In the genomic region with DNA sequence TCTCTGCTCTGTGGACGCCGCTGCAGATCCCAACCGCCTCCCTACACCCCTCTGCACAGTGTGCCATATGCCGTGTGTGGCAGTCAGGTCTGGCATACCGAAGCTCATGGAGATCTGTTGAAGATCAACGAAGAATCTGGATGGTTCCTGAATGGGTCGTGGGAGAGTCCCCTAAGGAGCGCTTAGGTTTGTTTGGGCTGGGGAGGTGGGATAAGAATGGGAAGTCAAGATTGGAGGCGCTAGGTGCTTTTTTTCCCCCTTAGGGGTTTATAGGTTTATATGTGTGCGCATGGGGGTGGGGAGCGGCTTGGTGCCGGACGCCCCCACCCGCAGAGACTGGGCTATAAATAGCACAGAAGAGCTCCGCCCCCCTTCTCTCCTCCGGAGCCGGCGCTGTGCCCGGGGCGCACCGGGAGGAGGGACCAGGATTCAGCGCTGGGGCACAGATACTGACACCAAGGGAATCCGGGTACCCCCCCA, we compare ENCODE assay signal across 8 mouse cellular contexts. TPM values are rescaled to one million over a fixed set of nuclear protein-coding genes. Genes with fewer than 3 reads are reported as not detected.
DNase-seq lines count a peak whose midpoint lies in the region; ATAC-seq lines count a peak whose summit lies in the region.

Ankrd34a (plus strand) TSS at position 409 of the 480 bp plus-strand sequence.

- H3K36me3 ChIP-seq in erythroblast, embryonic 14.5 days (ENCODE audit: control insufficient read depth), result no peaks in the 10 kb centered on the region
- H3K36me3 ChIP-seq in intestine, embryonic 16.5 days (ENCODE audit: control insufficient read depth, insufficient read depth, low read length), result no peaks in the 10 kb centered on the region
- no peaks in the 10 kb centered on the region for H3K36me3 ChIP-seq in limb, embryonic 12.5 days
- H3K36me3 ChIP-seq in neural tube, embryonic 13.5 days, result no peaks in the 10 kb centered on the region

- H3K4me1 ChIP-seq in erythroblast, embryonic 14.5 days (ENCODE audit: control insufficient read depth), result peaks cover 40% of the 10 kb centered on the region
- peaks cover 27% of the 10 kb centered on the region for H3K4me1 ChIP-seq in intestine, embryonic 16.5 days (ENCODE audit: control insufficient read depth, insufficient read depth, low read length)
- H3K4me1 ChIP-seq in limb, embryonic 12.5 days (replicated peaks), result peaks cover 51% of the 10 kb centered on the region
- peaks cover 64% of the 10 kb centered on the region for H3K4me1 ChIP-seq in neural tube, embryonic 13.5 days (replicated peaks)

- H3K9ac ChIP-seq in intestine, embryonic 16.5 days (ENCODE audit: low read depth, low read length), result peak within 1 kb of the TSS; percentile 72
- peak within 1 kb of the TSS; percentile 67 for H3K9ac ChIP-seq in limb, embryonic 12.5 days (replicated peaks)
- H3K9ac ChIP-seq in neural tube, embryonic 13.5 days, result peak within 1 kb of the TSS; percentile 84

- DNase-seq in cerebellum, adult 9-11 months, result peak; percentile 93
- DNase-seq in gastrocnemius, postnatal 25 days, result peak; percentile 52

- H3K27me3 ChIP-seq in erythroblast, embryonic 14.5 days (ENCODE audit: control insufficient read depth), result peaks cover 67% of the 10 kb centered on the region
- peaks cover 20% of the 10 kb centered on the region for H3K27me3 ChIP-seq in intestine, embryonic 16.5 days (replicated peaks; ENCODE audit: control insufficient read depth, insufficient read depth, low read length)
- peaks cover 39% of the 10 kb centered on the region for H3K27me3 ChIP-seq in limb, embryonic 12.5 days
- peaks cover 13% of the 10 kb centered on the region for H3K27me3 ChIP-seq in neural tube, embryonic 13.5 days

- ATAC-seq in erythroblast, adult 5-6 weeks (replicated peaks; ENCODE audit: low FRiP score, poor library complexity, severe bottlenecking), result no peak
- ATAC-seq in intestine, embryonic 16.5 days, result no peak
- ATAC-seq in limb, embryonic 12.5 days (ENCODE audit: insufficient number of reproducible peaks, insufficient read depth, low FRiP score, low TSS enrichment, low read depth), result no peak
- ATAC-seq in neural tube, embryonic 13.5 days (ENCODE audit: low read depth), result no peak
- ATAC-seq in megakaryocyte progenitor cell, adult 5-6 weeks (replicated peaks; ENCODE audit: poor library complexity), result no peak

- peak within 1 kb of the TSS; percentile 29 for H3K4me3 ChIP-seq in erythroblast, embryonic 14.5 days (replicated peaks)
- peak within 1 kb of the TSS; percentile 56 for H3K4me3 ChIP-seq in intestine, embryonic 16.5 days (ENCODE audit: low read length)
- peak within 1 kb of the TSS; percentile 53 for H3K4me3 ChIP-seq in limb, embryonic 12.5 days (replicated peaks)
- H3K4me3 ChIP-seq in neural tube, embryonic 13.5 days, result peak within 1 kb of the TSS; percentile 54

- peaks cover 16% of the 10 kb centered on the region for H3K9me3 ChIP-seq in erythroblast, embryonic 14.5 days (ENCODE audit: control insufficient read depth, low read length)
- no peaks in the 10 kb centered on the region for H3K9me3 ChIP-seq in intestine, embryonic 16.5 days (ENCODE audit: control insufficient read depth, low read length)
- H3K9me3 ChIP-seq in limb, embryonic 12.5 days, result no peaks in the 10 kb centered on the region
- no peaks in the 10 kb centered on the region for H3K9me3 ChIP-seq in neural tube, embryonic 13.5 days

- peak within 1 kb of the TSS; percentile 66 for H3K27ac ChIP-seq in intestine, embryonic 16.5 days (ENCODE audit: low read length)
- H3K27ac ChIP-seq in limb, embryonic 12.5 days, result peak within 1 kb of the TSS; percentile 67; the same call in 1 of the 2 replicates
- H3K27ac ChIP-seq in neural tube, embryonic 13.5 days (replicated peaks), result peak within 1 kb of the TSS; percentile 76

- 2% methylated on average over 11 of the region's 23 CpGs for WGBS in intestine, embryonic 16.5 days
- WGBS in limb, embryonic 12.5 days, result under 1% methylated on average over 20 of the region's 23 CpGs
- WGBS in neural tube, embryonic 13.5 days, result under 1% methylated on average over 16 of the region's 23 CpGs

- peak within 1 kb of the TSS; percentile 90 for H3K4me2 ChIP-seq in intestine, embryonic 16.5 days (ENCODE audit: low read depth, low read length)
- peak within 1 kb of the TSS; percentile 99 for H3K4me2 ChIP-seq in limb, embryonic 12.5 days
- peak within 1 kb of the TSS; percentile 99 for H3K4me2 ChIP-seq in neural tube, embryonic 13.5 days

RNA-seq across cellular contexts. Expression of gene Ankrd34a, which starts in this region (rescaled TPM):
- polyA plus RNA-seq in erythroblast, embryonic 14.5 days (2012), result not detected in 2 replicates
- not detected in 2 replicates for total RNA-seq in erythroblast, adult 5-6 weeks (2015; ENCODE audit: low replicate concordance)
- total RNA-seq in erythroblast, adult 5-6 weeks (2017; ENCODE audit: low replicate concordance), result not detected in 2 replicates
- total RNA-seq in gastrocnemius, postnatal 25 days (2021), result 1 to 10 TPM in 1 of 2 experiments, under 1 TPM in 1; 0.95 to 1.1 TPM
- 2.0 and 2.1 TPM in 2 replicates for polyA plus RNA-seq in intestine, embryonic 16.5 days (2015; fragmentation: Nextera tagmentation; extraction: Ambion mirVana)
- 1.5 and 2.2 TPM in 2 replicates for polyA plus RNA-seq in limb, embryonic 12.5 days (2016; fragmentation: Nextera tagmentation; extraction: Ambion mirVana)
- 11.0 and 12.6 TPM in 2 replicates for polyA plus RNA-seq in neural tube, embryonic 13.5 days (2015; fragmentation: Nextera tagmentation; extraction: Ambion mirVana)
- total RNA-seq in megakaryocyte progenitor cell, adult 5-6 weeks (2015), result not detected in 2 replicates
- total RNA-seq in megakaryocyte progenitor cell, adult 5-6 weeks (2017), result not detected in 2 replicates
